ENCODE assay signal across 9 mouse cellular contexts in genomic region chr17:56510970-56511706, GRCm38 (mm10). TPM values are rescaled to one million over a fixed set of nuclear protein-coding genes. Genes with fewer than 3 reads are reported as not detected.
DNase-seq lines count a peak whose midpoint lies in the region; ATAC-seq lines count a peak whose summit lies in the region.
"Had no signal": no experiment of that assay in that cellular context is flagged by ENCODE, and none has a peak within 500 bp of the region (broad histone marks: within the 10 kb centered on the region; RNA-seq: fewer than 3 reads in every experiment).

No protein-coding gene starts in this region.

- no peak overlapping the region for H3K27ac ChIP-seq in hindbrain, embryonic 13.5 days
- no peak overlapping the region for H3K27ac ChIP-seq in neural tube, embryonic 11.5 days (ENCODE audit: low read depth, low read length)

- peak overlapping the region; percentile 22 for H3K4me3 ChIP-seq in hindbrain, embryonic 13.5 days
- peak overlapping the region; percentile 20 for H3K4me3 ChIP-seq in neural tube, embryonic 11.5 days (ENCODE audit: low read depth, low read length)

- peaks cover 55% of the 10 kb centered on the region for H3K27me3 ChIP-seq in hindbrain, embryonic 13.5 days
- peaks cover 36% of the 10 kb centered on the region for H3K27me3 ChIP-seq in neural tube, embryonic 11.5 days (ENCODE audit: control insufficient read depth, insufficient read depth, low read length)

- WGBS in hindbrain, embryonic 13.5 days = 6% methylated on average over 60 of the region's 60 CpGs
- WGBS in neural tube, embryonic 11.5 days = 7% methylated on average over 60 of the region's 60 CpGs

- peak; percentile 19 for DNase-seq in kidney, postnatal 14 days
- DNase-seq in kidney, adult 11 months = no peak
- peak; percentile 69 to 72 for DNase-seq in cerebellum, postnatal 14 days
- peak; percentile 35 for DNase-seq in neural tube, embryonic 11.5 days (ENCODE audit: low spot score)
- DNase-seq in MN1 (ENCODE audit: low spot score) = no peak
- no peak for DNase-seq in T-cell, adult 2 months (ENCODE audit: low spot score)
- DNase-seq in adrenal gland, adult 8-10 months = no peak

- ATAC-seq in hindbrain, embryonic 13.5 days (ENCODE audit: low FRiP score) = no peak
- no peak for ATAC-seq in neural tube, embryonic 11.5 days (ENCODE audit: insufficient read depth, low FRiP score, low TSS enrichment)

- H3K4me2 ChIP-seq in hindbrain, embryonic 13.5 days = peak overlapping the region; percentile 46
- peak overlapping the region; percentile 14; the same call in 1 of the 2 replicates for H3K4me2 ChIP-seq in neural tube, embryonic 11.5 days (ENCODE audit: low read depth)

- H3K4me1 ChIP-seq in hindbrain, embryonic 13.5 days (replicated peaks) = peaks cover 64% of the 10 kb centered on the region
- peaks cover 19% of the 10 kb centered on the region; the same call in 1 of the 2 replicates for H3K4me1 ChIP-seq in neural tube, embryonic 11.5 days (ENCODE audit: control insufficient read depth, insufficient read depth, low read length)

- H3K9me3 ChIP-seq in hindbrain, embryonic 13.5 days = no peaks in the 10 kb centered on the region
- no peaks in the 10 kb centered on the region for H3K9me3 ChIP-seq in neural tube, embryonic 11.5 days (ENCODE audit: control insufficient read depth, low read length)

- peak overlapping the region; percentile 49 for H3K9ac ChIP-seq in hindbrain, embryonic 13.5 days
- H3K9ac ChIP-seq in neural tube, embryonic 11.5 days (ENCODE audit: low read length) = peak overlapping the region; percentile 32

- H3K36me3 ChIP-seq in hindbrain, embryonic 13.5 days = no peaks in the 10 kb centered on the region
- H3K36me3 ChIP-seq in neural tube, embryonic 11.5 days (ENCODE audit: control insufficient read depth, insufficient read depth, low read length) = no peaks in the 10 kb centered on the region

RNA-seq across cellular contexts. Expression of gene Znrf4, which starts 1.1 kb away (rescaled TPM):
- polyA plus RNA-seq in hindbrain, embryonic 13.5 days (2015; fragmentation: Nextera tagmentation; extraction: Ambion mirVana) = not detected in 2 replicates
- not detected in 2 replicates for polyA plus RNA-seq in neural tube, embryonic 11.5 days (2014; fragmentation: Nextera tagmentation; extraction: Ambion mirVana)
- total RNA-seq in adrenal gland, adult 8-10 months (2022) = not detected
- total RNA-seq: hematopoietic stem cell, adult 5-6 weeks had no signal

RNA-seq across cellular contexts. Expression of gene Ptprs, which starts 34.9 kb away (rescaled TPM):
- 273 TPM in 2 replicates for polyA plus RNA-seq in hindbrain, embryonic 13.5 days (2015; fragmentation: Nextera tagmentation; extraction: Ambion mirVana)
- polyA plus RNA-seq in neural tube, embryonic 11.5 days (2014; fragmentation: Nextera tagmentation; extraction: Ambion mirVana) = 164 and 174 TPM in 2 replicates
- 100 to 1,000 TPM; 253 to 392 (median 313) TPM for total RNA-seq in adrenal gland, adult 8-10 months (2022)

RNA-seq across cellular contexts. Expression of gene Gm20219, which starts 43.0 kb away (rescaled TPM):
- polyA plus RNA-seq in hindbrain, embryonic 13.5 days (2015; fragmentation: Nextera tagmentation; extraction: Ambion mirVana) = 1.2 and 1.8 TPM in 2 replicates
- polyA plus RNA-seq in neural tube, embryonic 11.5 days (2014; fragmentation: Nextera tagmentation; extraction: Ambion mirVana) = 1.1 and 2.1 TPM in 2 replicates
- 1 to 10 TPM in 2 of 4 experiments, under 1 TPM in 2; 0.73 to 2.1 (median 1.1) TPM for total RNA-seq in adrenal gland, adult 8-10 months (2022)

Comparison
In these comparisons a context has a peak if more than half of its experiments do, and no peak if none do; other contexts are left out.
1. DNase-seq: peak in kidney, postnatal 14 days (single experiment), cerebellum, postnatal 14 days (2 of 2) and neural tube, embryonic 11.5 days (single experiment); none in kidney, adult 11 months (single experiment), MN1 (single experiment), T-cell, adult 2 months (single experiment) and adrenal gland, adult 8-10 months (single experiment).